Mouse (Mus musculus) kidney, embryonic 15.5 days (tissue): Measurements from ENCODE around the gene Pafah1b1. TPM values are rescaled to one million over a fixed set of nuclear protein-coding genes. Genes with fewer than 3 reads are reported as not detected.

ENCODE experiments used
- ATAC-seq: fragments of 200-750 bp; cut with Nextera tagmentation; replicated peaks from 2 replicates; pipeline ENCODE4 v1.8.0; 2017; ENCODE audit warnings: moderate TSS enrichment; ENCODE audit not compliant: low FRiP score
- H3K27ac ChIP-seq: fragments of 300-500 bp; sonication (generic); 2 replicates; pipeline ENCODE4 v1.5.1; 2015; ENCODE audit warnings: mild to moderate bottlenecking, inconsistent platforms
- H3K27me3 ChIP-seq: fragments of 300-500 bp; sonication (generic); 2 replicates; pipeline ENCODE4 v1.6.1; 2015; ENCODE audit warnings: inconsistent platforms
- H3K36me3 ChIP-seq: fragments of 300-500 bp; sonication (generic); 2 replicates; pipeline ENCODE4 v1.6.1; 2015; ENCODE audit warnings: inconsistent platforms
- H3K4me1 ChIP-seq: fragments of 300-500 bp; sonication (generic); 2 replicates; pipeline ENCODE4 v1.6.1; 2015; ENCODE audit warnings: inconsistent platforms
- H3K4me2 ChIP-seq: fragments of 300-500 bp; sonication (generic); 2 replicates; pipeline ENCODE4 v1.6.1; 2015; ENCODE audit warnings: moderate library complexity, mild to moderate bottlenecking, inconsistent platforms
- H3K4me3 ChIP-seq: fragments of 300-500 bp; sonication (generic); replicated peaks from 2 replicates; pipeline ENCODE4 v1.5.1; 2015; ENCODE audit warnings: mild to moderate bottlenecking, inconsistent platforms
- H3K9ac ChIP-seq: fragments of 300-500 bp; sonication (generic); 2 replicates; pipeline ENCODE4 v1.6.1; 2015; ENCODE audit warnings: mild to moderate bottlenecking, inconsistent platforms
- H3K9me3 ChIP-seq: fragments of 300-500 bp; sonication (generic); replicated peaks from 2 replicates; pipeline ENCODE4 v1.6.1; 2016; ENCODE audit warnings: inconsistent platforms
- WGBS: fragments of 180-500 bp; shearing (Covaris S2); methylation state at CpG from one replicate; pipeline ENCODE4 v1.1.7; 2015; ENCODE audit warnings: mixed read lengths; 5-methylcytosine and 5-hydroxymethylcytosine counted together
- polyA plus RNA-seq: library from polyadenylated mRNA; unstranded; fragments of >200 nt; fragmentation: Nextera tagmentation; extraction: Ambion mirVana; gene quantifications from 2 replicates; pipeline ENCODE4 v1.2.1, GENCODE M21; 2015

Gene Pafah1b1
- polyA plus RNA-seq, 1 experiment from 2014 or later: 42.0 TPM

DNA sequence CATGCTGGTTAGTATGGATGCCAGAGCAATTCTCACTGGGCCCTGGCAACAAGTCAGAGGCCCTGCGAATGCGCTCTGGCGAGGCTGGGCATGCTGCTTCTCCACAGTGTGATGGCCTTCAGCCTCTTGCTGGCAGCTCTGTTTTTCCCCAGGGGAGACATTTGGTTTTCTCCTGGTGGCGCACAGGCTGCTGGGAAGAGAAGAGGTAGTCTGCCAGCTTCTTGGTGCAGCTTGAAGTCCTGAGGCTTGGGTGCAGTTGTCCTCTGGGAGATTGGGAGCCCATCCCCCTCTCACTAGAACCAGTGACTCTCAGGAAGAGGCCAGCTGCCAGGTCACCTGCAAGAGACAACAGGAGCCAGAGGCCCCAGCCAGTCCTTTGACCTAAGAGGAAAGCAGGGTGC lies 71.7 kb downstream of the Pafah1b1 start:
- no peak for ATAC-seq
- Histone ChIP-seq H3K9me3 (no peaks in the 10 kb centered on the region), H3K9ac (no peak overlapping the region), H3K36me3 (peaks cover 16% of the 10 kb centered on the region), H3K27ac (peak overlapping the region; percentile 37; the same call in 1 of the 2 replicates), H3K4me3 (no peak overlapping the region), H3K4me1 (peaks cover 47% of the 10 kb centered on the region), H3K27me3 (no peaks in the 10 kb centered on the region), H3K4me2 (peak overlapping the region; percentile 13; the same call in 1 of the 2 replicates)
- 81% methylated on average over 4 of the region's 4 CpGs for WGBS

DNA sequence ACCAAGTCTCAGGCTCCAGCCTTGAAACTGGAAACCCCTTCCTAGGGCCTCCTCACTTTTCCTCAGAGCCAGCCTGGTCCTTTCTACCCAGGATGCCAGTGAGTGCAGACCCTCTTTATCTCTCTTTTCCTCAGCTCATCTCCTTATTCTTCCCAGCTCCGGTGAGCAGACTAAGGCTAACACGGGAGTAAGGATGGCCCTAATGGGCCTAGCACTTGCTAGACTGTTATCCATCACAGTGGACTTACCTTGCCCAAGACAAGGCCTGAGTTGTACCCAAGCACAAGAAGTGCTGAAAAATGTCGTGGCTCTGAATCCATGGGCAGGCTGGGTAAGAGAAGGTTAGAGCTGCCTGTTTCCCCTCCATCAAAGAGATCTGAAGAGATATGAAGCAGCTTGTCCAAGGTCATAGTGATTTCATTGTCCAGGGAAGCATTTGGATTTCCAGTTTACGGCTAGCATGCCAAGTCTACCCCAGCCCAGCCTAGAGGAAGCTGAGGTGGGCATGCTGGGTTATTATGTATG lies 73.8 kb downstream of the Pafah1b1 start:
- Histone ChIP-seq H3K9me3 (no peaks in the 10 kb centered on the region), H3K4me1 (peaks cover 47% of the 10 kb centered on the region), H3K36me3 (no peaks in the 10 kb centered on the region), H3K9ac (peak overlapping the region; percentile 21), H3K27ac (peak overlapping the region; percentile 92), H3K4me3 (peak overlapping the region; percentile 98), H3K27me3 (no peaks in the 10 kb centered on the region), H3K4me2 (peak overlapping the region; percentile 89)
- ATAC-seq: no peak
- WGBS: 46% methylated on average over 4 of the region's 4 CpGs

DNA sequence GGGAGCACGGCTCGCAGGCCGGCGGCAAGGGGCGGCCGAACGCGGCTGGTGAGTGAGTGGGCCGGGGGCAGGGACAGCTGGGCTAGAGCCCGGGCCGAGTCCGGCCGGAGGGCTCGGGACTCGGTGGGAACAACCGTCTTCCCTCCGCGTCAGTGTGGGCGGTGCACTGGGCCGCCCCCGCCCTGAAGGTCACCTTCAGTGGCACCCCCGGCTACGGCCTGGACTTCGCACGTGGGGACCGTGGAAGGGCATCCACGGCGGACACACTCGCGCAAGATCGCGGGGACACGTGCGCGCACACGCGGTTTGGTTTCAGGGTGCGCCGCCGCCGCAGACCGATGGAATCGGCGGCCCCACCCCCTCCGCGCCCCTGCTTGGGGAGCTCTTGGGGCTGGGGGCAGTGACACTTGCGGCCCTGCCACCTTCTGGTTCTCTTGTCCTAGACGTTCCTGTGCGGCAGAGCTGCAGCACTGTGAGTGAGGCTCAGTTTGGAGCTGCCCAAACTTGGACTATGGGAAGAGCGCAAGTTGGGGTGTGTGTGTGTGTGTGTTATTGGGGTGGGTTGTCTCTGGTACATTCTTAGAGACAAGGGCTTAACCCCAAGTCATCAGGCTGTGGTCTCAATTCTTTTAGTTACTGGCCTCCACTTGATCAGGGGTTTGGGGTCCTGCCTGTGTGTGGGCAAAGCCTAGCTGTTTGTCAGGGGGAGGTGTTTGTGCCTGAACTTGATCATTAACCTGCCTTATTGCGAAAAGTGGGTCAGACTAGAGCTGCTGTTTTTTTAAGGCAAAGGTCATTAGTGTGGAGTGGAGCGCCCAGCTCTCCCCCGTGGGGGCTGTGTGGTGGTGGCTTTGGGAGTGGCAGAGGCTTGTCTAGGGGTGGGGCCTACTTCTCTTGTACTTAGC lies 74.6 kb downstream of the Pafah1b1 start:
- peak overlapping the region; percentile 92 for H3K27ac ChIP-seq

DNA sequence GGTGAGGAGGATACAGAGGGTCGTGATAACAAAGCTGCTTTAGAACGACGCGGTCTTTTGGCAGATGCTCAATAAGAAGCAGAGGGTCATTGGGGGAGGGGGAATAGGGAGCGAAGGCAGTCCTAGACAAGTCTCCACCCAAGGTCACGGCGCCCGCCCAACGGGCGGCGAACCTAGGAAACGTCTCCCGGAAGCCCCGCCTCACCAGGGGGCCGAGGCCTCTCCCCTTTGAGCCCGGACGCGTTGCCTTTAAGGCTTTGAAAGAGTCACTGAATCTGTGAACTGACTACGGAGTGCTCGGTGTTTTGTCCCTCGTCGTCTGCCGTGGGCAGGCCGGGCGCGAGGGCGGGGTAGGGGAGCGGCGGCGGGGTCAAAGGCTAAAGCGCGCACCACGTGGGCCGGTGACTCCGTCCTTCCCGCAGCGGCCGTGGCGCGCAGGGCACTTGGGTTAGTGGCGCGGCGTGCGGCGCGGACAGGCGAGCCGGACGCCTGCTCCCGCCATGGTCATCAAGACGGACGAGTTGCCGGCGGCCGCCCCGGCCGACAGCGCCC lies 75.3 kb downstream of the Pafah1b1 start, which contains the start of gene Cluh:
Cluh (plus strand) TSS at position 401 of the 552 bp plus-strand sequence.
- peak within 1 kb of the TSS; percentile 98 for H3K4me3 ChIP-seq
- H3K4me2 ChIP-seq: peak within 1 kb of the TSS; percentile 89
- H3K27ac ChIP-seq: peak within 1 kb of the TSS; percentile 92
- H3K27me3 ChIP-seq: no peaks in the 10 kb centered on the region
- peak; percentile 90 for ATAC-seq
- peaks cover 46% of the 10 kb centered on the region for H3K4me1 ChIP-seq
- peak within 1 kb of the TSS; percentile 87 for H3K9ac ChIP-seq
- under 1% methylated on average over 56 of the region's 58 CpGs for WGBS
- H3K9me3 ChIP-seq: no peaks in the 10 kb centered on the region
- H3K36me3 ChIP-seq: no peaks in the 10 kb centered on the region

More for the DNA sequence above, 74.6 kb downstream of the Pafah1b1 start:
- Histone ChIP-seq H3K4me2 (peak overlapping the region; percentile 89), H3K9me3 (no peaks in the 10 kb centered on the region), H3K4me1 (peaks cover 47% of the 10 kb centered on the region), H3K4me3 (peak overlapping the region; percentile 98), H3K36me3 (no peaks in the 10 kb centered on the region), H3K9ac (peak overlapping the region; percentile 87), H3K27me3 (no peaks in the 10 kb centered on the region)
- peak; percentile 55 for ATAC-seq
- WGBS: under 1% methylated on average over 53 of the region's 53 CpGs

DNA sequence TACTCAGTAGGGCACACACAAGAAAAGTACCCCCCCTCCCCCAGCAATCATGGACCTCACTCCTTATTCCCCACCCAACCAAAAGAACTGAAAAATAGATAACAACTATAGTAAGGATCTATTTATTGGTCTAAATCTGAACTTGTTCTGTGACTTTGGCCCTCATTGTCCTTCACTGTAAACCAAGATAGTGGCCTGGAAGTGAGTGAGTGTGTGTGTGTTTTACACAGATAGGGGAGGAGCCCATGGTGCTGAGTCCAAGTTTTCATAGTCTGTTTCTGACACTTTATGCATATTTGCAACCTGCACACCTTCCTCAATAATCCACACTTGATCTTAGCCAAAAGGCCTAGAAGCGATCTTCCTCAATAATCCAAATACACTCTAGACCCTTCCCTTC lies 75.8 kb downstream of the Pafah1b1 start:
- 0% methylated on average over 1 of the region's 1 CpGs for WGBS
- Histone ChIP-seq H3K4me2 (peak overlapping the region; percentile 89), H3K27ac (peak overlapping the region; percentile 92), H3K27me3 (no peaks in the 10 kb centered on the region), H3K36me3 (no peaks in the 10 kb centered on the region), H3K9ac (peak overlapping the region; percentile 87), H3K4me3 (peak overlapping the region; percentile 98), H3K9me3 (no peaks in the 10 kb centered on the region), H3K4me1 (peaks cover 43% of the 10 kb centered on the region)
- peak; percentile 10; the same call in 1 of the 2 replicates for ATAC-seq

DNA sequence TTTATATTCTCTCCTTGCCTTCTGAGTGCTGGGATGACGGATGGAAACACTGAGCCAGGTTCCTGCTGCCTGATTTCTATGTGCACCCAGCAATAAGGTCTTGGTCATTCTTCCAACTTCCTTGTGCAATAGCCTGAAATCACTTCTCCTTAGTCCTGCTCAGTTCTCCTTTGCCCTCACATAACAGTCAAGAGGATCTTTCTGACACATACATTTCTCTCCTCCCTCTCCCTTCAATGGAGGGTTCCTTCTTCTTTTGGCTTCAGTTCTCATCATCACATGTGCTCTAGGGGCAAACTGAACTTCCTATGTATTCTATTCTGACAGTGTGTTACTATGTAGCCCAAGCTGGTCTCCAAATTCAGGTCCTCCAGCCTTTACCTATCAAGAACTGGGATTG lies 76.5 kb downstream of the Pafah1b1 start:
- H3K9ac ChIP-seq: no peak overlapping the region
- no peak overlapping the region for H3K27ac ChIP-seq
- H3K27me3 ChIP-seq: no peaks in the 10 kb centered on the region
- no peak overlapping the region for H3K4me2 ChIP-seq
- ATAC-seq: no peak
- H3K9me3 ChIP-seq: no peaks in the 10 kb centered on the region
- WGBS: 97% methylated on average over 1 of the region's 1 CpGs
- H3K4me1 ChIP-seq: peaks cover 36% of the 10 kb centered on the region
- H3K36me3 ChIP-seq: no peaks in the 10 kb centered on the region
- H3K4me3 ChIP-seq: no peak overlapping the region

DNA sequence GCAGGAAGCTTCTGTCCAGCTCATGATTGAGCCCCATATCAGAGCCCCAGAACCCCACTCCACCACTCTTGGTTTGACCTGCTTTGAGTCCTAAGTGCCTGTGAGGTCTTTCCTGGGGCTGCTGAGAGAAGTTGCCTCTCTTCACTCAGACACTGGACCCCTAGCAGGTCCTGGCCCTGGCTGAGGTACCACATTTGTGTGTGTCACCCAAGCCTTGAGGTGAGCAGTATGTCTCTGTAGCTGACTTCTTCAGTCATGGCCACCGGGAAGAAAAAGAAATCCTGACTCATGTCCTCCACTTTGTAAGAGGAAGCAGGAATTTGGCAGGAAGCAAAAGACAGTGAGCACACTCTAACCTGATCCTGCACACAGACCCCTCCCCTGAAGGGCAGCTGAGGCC lies 84.8 kb downstream of the Pafah1b1 start:
- Histone ChIP-seq H3K4me3 (no peak overlapping the region), H3K9me3 (no peaks in the 10 kb centered on the region), H3K36me3 (no peaks in the 10 kb centered on the region), H3K9ac (no peak overlapping the region), H3K4me1 (peaks cover 19% of the 10 kb centered on the region), H3K4me2 (peak overlapping the region; percentile 90; the same call in 1 of the 2 replicates), H3K27ac (no peak overlapping the region), H3K27me3 (peaks cover 18% of the 10 kb centered on the region; the same call in 1 of the 2 replicates)
- ATAC-seq: no peak
- WGBS: 80% methylated on average over 1 of the region's 1 CpGs

DNA sequence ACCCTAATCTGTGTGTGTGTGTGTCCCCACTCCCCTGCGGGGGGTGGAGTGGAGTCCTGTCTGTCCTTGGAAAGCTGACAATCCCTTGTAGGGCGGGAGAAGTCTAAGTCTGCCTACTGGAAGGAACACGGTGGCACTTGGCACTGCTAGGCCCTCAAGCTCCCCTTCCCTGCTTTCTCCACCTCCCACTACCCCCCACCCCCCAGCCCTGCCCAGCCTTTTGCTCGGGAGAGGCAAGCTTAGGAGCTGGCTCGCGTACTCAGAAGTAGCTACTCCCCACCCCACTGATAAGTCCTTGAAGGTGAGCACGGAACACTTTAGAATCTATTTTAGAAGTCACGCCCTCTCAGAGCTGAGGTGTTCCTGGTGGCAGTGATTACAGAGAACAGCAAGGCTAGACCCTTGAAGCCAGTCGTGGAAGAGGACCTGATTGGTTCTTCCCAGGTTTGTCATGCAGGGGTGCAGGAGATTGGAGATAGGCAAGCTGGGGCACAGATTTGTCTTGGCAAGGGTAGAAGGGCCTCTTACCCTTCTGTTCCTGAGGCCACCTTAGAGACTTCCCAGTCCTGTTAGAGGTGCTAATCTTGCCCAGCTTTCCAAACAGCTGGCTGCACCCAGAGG lies 85.6 kb downstream of the Pafah1b1 start:
- H3K4me3 ChIP-seq: peak overlapping the region; percentile 87
- peaks cover 18% of the 10 kb centered on the region; the same call in 1 of the 2 replicates for H3K27me3 ChIP-seq
- no peaks in the 10 kb centered on the region for H3K36me3 ChIP-seq
- H3K27ac ChIP-seq: peak overlapping the region; percentile 93
- 6% methylated on average over 9 of the region's 9 CpGs for WGBS
- no peaks in the 10 kb centered on the region for H3K9me3 ChIP-seq
- H3K4me2 ChIP-seq: peak overlapping the region; percentile 90
- peak; percentile 47 for ATAC-seq
- peaks cover 19% of the 10 kb centered on the region for H3K4me1 ChIP-seq
- peak overlapping the region; percentile 73 for H3K9ac ChIP-seq

DNA sequence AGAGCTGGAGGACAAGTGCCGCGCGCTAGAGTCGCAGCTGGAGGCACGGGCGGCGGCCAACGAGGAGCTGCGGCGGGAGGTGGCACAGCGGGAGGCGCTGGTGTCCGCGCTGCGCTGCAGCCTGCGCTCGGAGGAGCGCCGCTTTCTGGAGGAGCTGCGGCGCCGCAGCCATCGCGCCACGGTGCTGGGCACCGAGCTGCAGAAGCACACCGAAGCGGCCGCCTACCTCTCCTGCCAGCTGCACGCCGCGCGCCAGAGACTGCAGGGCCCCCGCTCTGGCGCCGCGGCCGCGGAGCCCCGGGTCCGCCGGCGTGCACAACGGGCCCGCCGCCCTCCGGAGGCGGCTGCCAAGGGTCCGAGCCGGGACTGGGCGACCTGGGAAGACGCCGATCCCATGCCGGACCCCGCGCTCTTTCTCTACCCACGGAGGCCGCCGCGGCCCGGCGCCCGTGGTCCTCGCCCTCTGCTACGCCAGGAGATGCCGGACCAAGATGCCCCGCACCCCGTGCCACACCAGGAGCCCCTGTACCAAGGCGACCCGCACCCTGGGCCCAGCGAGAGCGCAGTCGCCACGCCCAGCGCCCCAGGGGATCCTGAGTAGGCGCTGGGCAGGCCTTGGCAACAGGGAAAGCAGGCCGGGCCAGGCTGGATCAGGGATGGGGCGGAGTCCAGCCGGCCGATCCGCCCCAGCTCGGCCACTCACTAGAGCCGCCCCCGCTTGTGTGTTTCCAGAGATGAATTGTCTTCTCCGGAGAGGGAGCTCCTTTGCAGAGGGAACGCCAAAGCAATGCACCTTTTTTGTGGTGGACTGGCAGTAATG lies 86.3 kb downstream of the Pafah1b1 start:
- peaks cover 19% of the 10 kb centered on the region for H3K4me1 ChIP-seq
- peak; percentile 95 for ATAC-seq
- H3K4me3 ChIP-seq: peak overlapping the region; percentile 87
- no peaks in the 10 kb centered on the region for H3K9me3 ChIP-seq
- peaks cover 18% of the 10 kb centered on the region; the same call in 1 of the 2 replicates for H3K27me3 ChIP-seq
- no peaks in the 10 kb centered on the region for H3K36me3 ChIP-seq
- peak overlapping the region; percentile 73 for H3K9ac ChIP-seq
- H3K4me2 ChIP-seq: peak overlapping the region; percentile 90
- peak overlapping the region; percentile 93 for H3K27ac ChIP-seq
- WGBS: under 1% methylated on average over 84 of the region's 86 CpGs

DNA sequence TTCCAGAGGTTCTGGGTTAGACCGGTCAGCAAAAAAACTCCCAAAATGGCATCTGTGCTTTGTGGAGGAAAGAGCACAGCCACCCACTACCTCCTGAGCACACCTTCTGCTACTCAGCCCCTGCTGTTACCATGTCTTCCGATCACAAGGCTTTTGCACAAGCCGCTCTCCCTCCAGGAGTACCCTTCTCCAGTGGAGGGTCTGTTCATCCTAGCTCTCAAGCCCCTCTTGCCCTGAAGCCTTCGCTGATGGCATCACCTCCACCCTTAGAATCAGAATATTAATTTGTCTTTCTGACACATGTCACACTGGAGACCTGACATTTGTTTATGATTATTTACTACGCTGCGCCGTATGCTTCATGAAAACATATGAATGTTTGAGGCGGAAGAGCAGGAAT lies 87.0 kb downstream of the Pafah1b1 start:
- no peaks in the 10 kb centered on the region for H3K36me3 ChIP-seq
- peak overlapping the region; percentile 93 for H3K27ac ChIP-seq
- H3K9me3 ChIP-seq: no peaks in the 10 kb centered on the region
- no peak for ATAC-seq
- H3K4me3 ChIP-seq: peak overlapping the region; percentile 87
- peak overlapping the region; percentile 90 for H3K4me2 ChIP-seq
- peaks cover 19% of the 10 kb centered on the region for H3K4me1 ChIP-seq
- peaks cover 18% of the 10 kb centered on the region; the same call in 1 of the 2 replicates for H3K27me3 ChIP-seq
- peak overlapping the region; percentile 73 for H3K9ac ChIP-seq
- WGBS: 22% methylated on average over 8 of the region's 8 CpGs
